Mouse (Mus musculus): ENCODE results near the gene Syn3.

Syn3 gene

GRCm38 (mm10) chr10:86337239-86337638 is 161.5 kb downstream of the Syn3 start:
- no peak for DNase-seq

GRCm38 (mm10) chr10:86336506-86336905 is 162.2 kb downstream of the Syn3 start:
- DNase-seq, result peak in 1 of 2 experiments; percentile 18

DNA sequence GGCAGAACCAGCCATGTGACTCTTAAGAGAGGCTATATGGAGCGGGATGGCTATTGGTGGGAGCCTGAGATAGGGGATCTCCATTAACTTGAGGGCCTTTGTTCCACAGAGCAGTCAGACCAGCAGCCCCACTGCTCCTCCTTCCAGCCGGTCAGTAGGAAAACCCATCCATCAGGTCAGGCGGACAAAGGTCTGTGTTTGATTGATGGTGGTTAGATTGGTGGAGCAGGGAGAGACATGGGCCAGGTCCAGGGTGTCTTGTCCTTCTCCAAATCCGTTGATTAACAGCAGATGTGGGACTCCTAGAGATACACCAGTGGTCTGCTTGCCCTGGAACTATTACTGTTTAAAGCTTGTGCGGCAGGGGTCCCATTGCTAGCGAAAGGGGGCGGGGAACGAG is 164.1 kb downstream of the Syn3 start:
- no peak for DNase-seq

GRCm38 (mm10) chr10:86332942-86333341 is 165.8 kb downstream of the Syn3 start:
- no peak for DNase-seq

GRCm38 (mm10) chr10:86331681-86332281 is 166.9 kb downstream of the Syn3 start:
- DNase-seq, result peak in 1 of 2 experiments; percentile 74

- no peak for DNase-seq
Observed at GRCm38 (mm10) chr10:86330993-86331680, 167.6 kb downstream of the Syn3 start.

GRCm38 (mm10) chr10:86329241-86329882 is 169.3 kb downstream of the Syn3 start:
- no peak for DNase-seq

GRCm38 (mm10) chr10:86328691-86329090 is 170.0 kb downstream of the Syn3 start:
- no peak for DNase-seq

GRCm38 (mm10) chr10:86328143-86328542 is 170.6 kb downstream of the Syn3 start:
- no peak for DNase-seq

DNA sequence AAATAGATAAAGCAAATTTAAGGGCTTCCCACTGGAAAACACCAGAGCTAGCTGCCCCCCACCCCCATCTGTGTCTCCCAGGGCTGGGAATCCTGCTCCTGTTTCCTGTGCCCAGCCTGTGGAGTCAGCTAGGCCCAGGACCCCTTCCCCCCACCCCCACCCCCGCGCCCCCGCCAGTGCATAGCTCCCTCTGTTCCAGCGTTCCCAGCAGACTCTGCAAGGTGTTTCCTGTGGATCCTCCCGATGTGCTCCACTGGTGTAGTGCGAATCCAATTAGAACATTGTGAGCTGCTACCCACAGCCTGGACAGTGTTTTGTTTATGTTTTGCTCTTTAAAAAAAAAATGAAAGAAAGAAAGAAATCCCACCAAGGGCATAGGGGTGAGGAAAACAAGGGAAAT is 173.4 kb downstream of the Syn3 start:
- no peak for DNase-seq

- DNase-seq, result no peak
Observed at GRCm38 (mm10) chr10:86323275-86323994, 175.3 kb downstream of the Syn3 start.

DNA sequence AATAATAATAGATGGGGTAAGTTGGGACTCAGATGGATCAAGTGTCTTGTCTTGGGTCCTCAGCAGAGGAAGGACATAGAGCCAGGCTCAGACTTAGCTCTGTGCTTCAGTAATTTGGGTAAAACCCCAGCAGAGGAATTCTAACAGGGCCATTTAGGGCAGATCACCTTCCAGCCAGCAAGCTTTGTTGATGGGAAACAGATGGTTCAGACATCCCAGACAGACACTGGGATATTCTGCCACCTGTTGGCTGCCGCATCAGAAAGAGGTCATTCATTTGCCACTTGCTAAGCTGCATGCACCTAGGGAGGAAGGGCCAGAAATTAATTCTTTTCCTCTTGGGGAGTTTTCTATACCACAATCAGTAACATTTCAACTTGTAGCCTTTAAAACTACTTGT is 176.7 kb downstream of the Syn3 start:
- DNase-seq, result no peak

DNA sequence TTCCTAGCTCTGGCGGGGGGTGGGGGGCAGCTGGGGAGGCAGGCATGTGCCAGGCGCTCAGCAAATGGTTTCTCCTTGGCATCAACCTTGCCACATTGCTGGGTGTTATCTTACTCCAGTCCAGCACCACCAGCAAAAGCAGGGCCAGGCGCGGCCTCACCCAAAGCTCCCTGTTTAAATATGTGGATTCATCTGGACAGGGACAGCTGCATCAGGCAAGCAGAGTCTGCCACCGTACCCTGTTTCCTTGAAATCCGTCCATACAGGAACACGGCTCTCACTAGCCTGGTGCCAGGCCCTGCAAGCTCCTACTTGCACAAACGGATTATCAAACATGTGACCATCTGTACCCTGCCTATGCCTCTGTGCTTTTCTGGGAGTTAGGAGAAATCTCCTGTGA is 177.5 kb downstream of the Syn3 start:
- no peak for DNase-seq

DNA sequence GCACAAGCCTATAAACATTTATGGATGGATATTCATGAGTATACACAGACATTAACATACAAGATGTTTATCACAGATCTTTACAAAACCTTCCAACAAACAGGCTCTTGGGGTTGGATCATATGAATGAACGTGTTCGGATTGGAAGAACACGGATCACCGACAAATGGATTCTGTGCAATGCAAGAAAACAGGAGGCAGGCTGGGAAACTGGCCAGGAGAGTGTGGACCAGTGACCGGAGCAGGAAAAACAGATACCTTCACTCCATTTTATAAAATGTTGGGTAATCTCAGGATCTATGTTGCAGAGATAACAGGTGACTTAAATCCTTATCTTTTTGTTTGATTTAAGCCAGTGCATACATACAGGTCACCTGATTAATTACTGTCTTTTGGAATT is 178.5 kb downstream of the Syn3 start:
- DNase-seq, result no peak

GRCm38 (mm10) chr10:86319526-86319925 is 179.2 kb downstream of the Syn3 start:
- no peak for DNase-seq

- no peak for DNase-seq
Observed at GRCm38 (mm10) chr10:86318552-86319140, 180.1 kb downstream of the Syn3 start.

GRCm38 (mm10) chr10:86317633-86318032 is 181.1 kb downstream of the Syn3 start:
- DNase-seq, result no peak

DNA sequence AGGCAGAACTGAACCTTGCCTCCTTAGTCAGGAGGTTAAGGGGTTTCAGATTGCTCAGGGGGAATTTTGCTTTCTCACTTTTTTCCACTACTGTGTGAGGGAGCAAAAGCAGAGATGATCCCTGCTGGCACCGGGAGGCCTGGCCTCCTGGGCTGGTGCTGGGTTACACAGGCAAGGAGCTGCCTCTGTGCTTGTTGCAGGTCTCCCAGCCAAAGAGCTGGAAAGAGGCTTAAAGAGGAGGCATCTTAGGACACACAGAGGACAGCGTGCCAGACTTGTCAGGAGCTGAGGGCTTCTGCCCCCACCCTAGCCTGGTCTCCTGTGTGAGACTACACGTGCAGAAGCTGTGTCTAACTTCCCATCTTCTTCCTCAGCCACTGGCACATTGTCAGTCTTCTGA is 183.2 kb downstream of the Syn3 start:
- no peak for DNase-seq

GRCm38 (mm10) chr10:86313448-86313847 is 185.2 kb downstream of the Syn3 start:
- DNase-seq, result no peak

DNA sequence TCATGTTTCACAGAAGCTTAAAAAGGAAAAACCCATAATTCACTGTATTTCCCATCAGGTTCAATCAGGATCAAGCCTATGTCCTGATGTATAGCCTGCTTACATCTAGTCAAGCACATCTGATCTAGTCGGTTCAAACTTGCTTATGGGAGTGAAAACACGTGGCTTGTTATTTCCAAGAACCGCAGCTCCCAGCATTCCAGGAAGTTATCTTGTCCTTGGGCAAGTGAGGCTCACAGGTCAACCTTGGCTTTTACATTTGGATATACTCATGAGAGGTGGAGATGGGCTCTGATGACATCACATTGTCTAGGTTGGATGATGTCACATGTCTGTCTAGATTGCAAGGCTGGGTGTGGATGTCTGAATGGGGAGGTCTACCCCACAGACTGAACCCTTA is 185.7 kb downstream of the Syn3 start:
- no peak for DNase-seq

DNA sequence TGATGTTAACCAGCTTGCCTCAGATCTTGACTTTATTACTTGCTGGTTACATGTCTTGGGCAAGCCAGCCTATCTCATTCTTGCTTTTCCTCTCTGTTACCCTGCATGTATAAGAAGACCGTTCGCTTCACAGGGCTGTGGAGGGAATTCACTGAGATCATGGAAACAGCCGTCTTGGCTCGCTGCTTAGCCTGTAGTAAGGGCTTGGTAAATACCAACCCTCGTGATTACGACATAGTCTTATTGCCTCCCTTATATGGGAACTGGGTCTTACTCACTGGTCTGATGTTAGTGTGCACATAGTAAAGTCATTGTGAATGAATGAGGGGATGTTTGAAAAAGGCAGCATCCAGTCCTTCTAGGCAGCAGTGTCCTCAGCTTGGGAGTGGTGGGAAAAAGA is 188.2 kb downstream of the Syn3 start:
- DNase-seq, result no peak

DNA sequence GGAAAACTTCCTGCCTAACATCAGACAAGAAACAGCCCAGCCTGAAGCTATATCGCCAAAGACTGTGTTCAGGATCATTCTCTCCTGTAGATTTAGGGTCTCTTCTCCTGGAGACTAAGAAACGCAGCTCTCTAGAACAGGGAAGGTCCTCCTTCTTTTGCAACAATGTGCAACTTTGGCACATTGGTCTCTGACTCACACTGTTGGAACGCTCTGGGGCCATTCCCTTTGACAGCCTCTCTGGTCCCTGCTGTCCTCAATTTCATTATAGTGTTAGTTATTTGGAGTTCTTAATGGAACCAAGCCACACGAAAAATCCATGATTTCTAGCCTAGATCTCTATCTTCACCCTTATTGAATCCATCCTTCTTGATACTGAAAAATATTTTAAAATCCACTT is 191.5 kb downstream of the Syn3 start:
- DNase-seq, result no peak

DNA sequence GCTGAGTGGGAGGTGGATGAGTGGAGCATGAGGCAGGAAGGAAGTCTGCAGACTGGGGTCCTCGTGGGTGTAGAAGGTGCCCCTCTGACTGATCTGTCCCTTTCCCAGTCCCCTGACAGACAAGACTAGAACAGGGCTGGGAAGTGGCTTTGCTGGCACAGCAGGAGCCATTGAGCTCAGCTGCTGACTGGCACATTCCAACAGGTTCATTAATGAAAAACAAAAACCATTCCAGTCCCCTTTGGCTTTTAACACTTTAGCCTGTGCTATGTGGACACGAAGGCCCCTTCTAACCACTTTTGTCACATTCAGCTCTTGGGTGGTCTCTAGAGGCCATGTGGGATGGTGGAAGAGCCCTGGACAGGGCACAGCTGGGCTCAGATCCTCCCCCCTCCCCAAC is 194.1 kb downstream of the Syn3 start:
- DNase-seq, result no peak

All from kidney, adult 8-10 months (tissue).